Mouse (Mus musculus) CH12.LX (cell line): ENCODE data around the gene Bcl10. TPM values are rescaled to one million over a fixed set of nuclear protein-coding genes. Genes with fewer than 3 reads are reported as not detected.
A peak's percentile ranks its signal among the peaks of the same experiment; 100 is the strongest.

Experiments
- DNase-seq: peaks from one replicate; pipeline ENCODE4 v3.0.0-alpha.2; 2013; ENCODE audit errors: extremely low read depth
- H3K27ac ChIP-seq: 2 replicates; pipeline ENCODE4 v1.5.1; 2012; ENCODE audit warnings: low read depth, mild to moderate bottlenecking, control low read depth, moderate library complexity; ENCODE audit not compliant: insufficient read depth
- H3K27me3 ChIP-seq: replicated peaks from 2 replicates; pipeline ENCODE3; 2012; ENCODE audit warnings: inconsistent platforms
- H3K36me3 ChIP-seq, 2 experiments: replicated peaks in 1 of 2; 2 replicates each; pipeline versions ENCODE3 to v1.6.1; 2012; ENCODE audit warnings: inconsistent platforms in 1 of 2, low read length in 1 of 2, mild to moderate bottlenecking in 1 of 2, mixed read lengths in 1 of 2, moderate library complexity in 1 of 2; ENCODE audit not compliant: control insufficient read depth in 1 of 2, insufficient read depth in 1 of 2
- H3K4me1 ChIP-seq, 2 experiments: 2 replicates each; pipeline ENCODE4 v1.6.1; 2012; ENCODE audit warnings: inconsistent platforms in 1 of 2, moderate library complexity in 1 of 2; ENCODE audit not compliant: insufficient read depth in 2 of 2, control insufficient read depth in 1 of 2
- H3K4me2 ChIP-seq: 2 replicates; pipeline ENCODE4 v1.6.1; 2012; ENCODE audit warnings: low read depth, mild to moderate bottlenecking, control low read depth; ENCODE audit not compliant: poor library complexity, insufficient read depth, severe bottlenecking
- H3K4me3 ChIP-seq, 3 experiments: fragments of 150-350 bp in 1 of 3; sonication (generic) in 1 of 3; replicated peaks in 1 of 3; 2 replicates each; pipeline versions ENCODE3 to v1.5.1; 2011 to 2012; ENCODE audit warnings: low read depth in 2 of 3, low read length in 2 of 3, mild to moderate bottlenecking in 2 of 3, moderate library complexity in 2 of 3, control low read depth in 1 of 3, improper control_type of control experiment in 1 of 3, inconsistent platforms in 1 of 3, mixed read lengths in 1 of 3; ENCODE audit not compliant: poor library complexity in 1 of 3
- H3K79me2 ChIP-seq: replicated peaks from 2 replicates; pipeline ENCODE4 v1.6.1; 2012; ENCODE audit warnings: mild to moderate bottlenecking, moderate library complexity; ENCODE audit not compliant: control insufficient read depth, poor library complexity, insufficient read depth, severe bottlenecking; ENCODE audit errors: extremely low read depth
- H3K9ac ChIP-seq: 2 replicates; pipeline ENCODE4 v1.6.1; 2012; ENCODE audit warnings: low read depth, mild to moderate bottlenecking, control low read depth, moderate library complexity; ENCODE audit not compliant: insufficient read depth
- H3K9me3 ChIP-seq: replicated peaks from 2 replicates; pipeline ENCODE3; 2012; ENCODE audit warnings: low read length, inconsistent platforms, mixed read lengths
- BHLHE40 ChIP-seq: IDR thresholded peaks from 2 replicates; pipeline ENCODE4 v1.6.1; 2011; ENCODE audit warnings: mild to moderate bottlenecking, low read depth, low read length, improper control_type of control experiment
- CHD1 ChIP-seq: IDR thresholded peaks from 2 replicates; pipeline ENCODE4 v1.6.1; 2012; ENCODE audit warnings: low read depth, low read length, improper control_type of control experiment, inconsistent platforms
- E2F4 ChIP-seq: IDR thresholded peaks from 2 replicates; pipeline ENCODE4 v1.6.1; 2011; ENCODE audit warnings: low read depth, low read length, improper control_type of control experiment; ENCODE audit not compliant: insufficient replicate concordance
- ELF1 ChIP-seq: IDR thresholded peaks from 2 replicates; pipeline ENCODE4 v1.6.1; 2014; ENCODE audit warnings: low read depth, mild to moderate bottlenecking, inconsistent platforms, low read length, improper control_type of control experiment
- EP300 ChIP-seq: IDR thresholded peaks from 2 replicates; pipeline ENCODE4 v1.6.1; 2011; ENCODE audit warnings: low read length, improper control_type of control experiment
- ETS1 ChIP-seq: conservative IDR thresholded peaks from 2 replicates; pipeline ENCODE4 v1.6.1; 2012; ENCODE audit warnings: low read depth, mild to moderate bottlenecking, inconsistent platforms, low read length, improper control_type of control experiment, moderate library complexity
- GABPA ChIP-seq: IDR thresholded peaks from 2 replicates; pipeline ENCODE4 v1.6.1; 2012; ENCODE audit warnings: low read depth, low read length, improper control_type of control experiment, inconsistent platforms; ENCODE audit not compliant: insufficient replicate concordance
- IRF4 ChIP-seq: IDR thresholded peaks from 2 replicates; pipeline ENCODE4 v1.6.1; 2014; ENCODE audit warnings: low read depth, mild to moderate bottlenecking, inconsistent platforms, low read length, improper control_type of control experiment
- KAT2A ChIP-seq: IDR thresholded peaks from 2 replicates; pipeline ENCODE4 v1.6.1; 2012; ENCODE audit warnings: low read length, improper control_type of control experiment, inconsistent platforms; ENCODE audit not compliant: insufficient replicate concordance
- MXI1 ChIP-seq: IDR thresholded peaks from 2 replicates; pipeline ENCODE4 v1.6.1; 2011; ENCODE audit warnings: mild to moderate bottlenecking, low read depth, low read length, improper control_type of control experiment
- MYC ChIP-seq: IDR thresholded peaks from 2 replicates; pipeline ENCODE4 v1.6.1; 2011; ENCODE audit warnings: low read depth, mild to moderate bottlenecking, improper control_type of control experiment, low read length
- NELFE ChIP-seq: IDR thresholded peaks from 2 replicates; pipeline ENCODE4 v1.6.1; 2011; ENCODE audit warnings: low read depth, low read length, improper control_type of control experiment
- NRF1 ChIP-seq: IDR thresholded peaks from 2 replicates; pipeline ENCODE4 v1.6.1; 2014; ENCODE audit warnings: low read depth, mild to moderate bottlenecking, inconsistent platforms, low read length, improper control_type of control experiment, moderate library complexity
- POLR2A ChIP-seq: IDR thresholded peaks from 2 replicates; pipeline ENCODE4 v1.6.1; 2011; ENCODE audit warnings: low read depth, mild to moderate bottlenecking, improper control_type of control experiment, low read length
- RCOR1 ChIP-seq: conservative IDR thresholded peaks from 2 replicates; pipeline ENCODE4 v1.6.1; 2012; ENCODE audit warnings: low read depth, mild to moderate bottlenecking, inconsistent platforms, low read length, improper control_type of control experiment
- SMC3 ChIP-seq: IDR thresholded peaks from 2 replicates; pipeline ENCODE4 v1.6.1; 2011; ENCODE audit warnings: low read depth, low read length, improper control_type of control experiment
- USF1 ChIP-seq: IDR thresholded peaks from 2 replicates; pipeline ENCODE4 v1.6.1; 2014; ENCODE audit warnings: low read depth, mild to moderate bottlenecking, inconsistent platforms, low read length, improper control_type of control experiment
- ZMIZ1 ChIP-seq: IDR thresholded peaks from 2 replicates; pipeline ENCODE4 v1.6.1; 2012; ENCODE audit warnings: low read depth, mild to moderate bottlenecking, inconsistent platforms, low read length, improper control_type of control experiment
- ZNF384 ChIP-seq: IDR thresholded peaks from 2 replicates; pipeline ENCODE4 v1.6.1; 2012; ENCODE audit warnings: low read depth, low read length, improper control_type of control experiment, inconsistent platforms
- dilution Hi-C: fragments of 300-500 bp; cut with MboI; formaldehyde crosslinking; loops from 2 replicates; pipeline ENCODE4 v1.14.3; 2020; ENCODE audit warnings: low sequenced_read_pairs; ENCODE audit not compliant: extremely low pct_unique_long_range_greater_than_20kb, extremely low pct_ligation_motif_present
- in situ Hi-C: fragments of 300-500 bp; cut with MboI; formaldehyde crosslinking; loops from 3 replicates; pipeline ENCODE4 v1.14.3; 2019; ENCODE audit warnings: low sequenced_read_pairs, low pct_ligation_motif_present, low pct_unique_long_range_greater_than_20kb, mixed read lengths
- polyA plus RNA-seq: library from polyadenylated mRNA; unstranded; fragments of >175 nt; gene quantifications from 2 replicates; pipeline ENCODE4 v1.2.1, GENCODE M21; 2012; ENCODE audit warnings: low read depth; ENCODE audit not compliant: insufficient read length
- total RNA-seq, 2 experiments: library from RNA; depleted of rRNA; stranded (reverse); fragments of 300-350 nt in 1 of 2; fragments of >200 nt in 1 of 2; gene quantifications; 2 replicates each; pipeline ENCODE4 v1.2.3; 2012 to 2014

Gene Bcl10
- total and polyA plus RNA-seq, 3 experiments, result 73.6 to 177 (median 103) TPM

DNA sequence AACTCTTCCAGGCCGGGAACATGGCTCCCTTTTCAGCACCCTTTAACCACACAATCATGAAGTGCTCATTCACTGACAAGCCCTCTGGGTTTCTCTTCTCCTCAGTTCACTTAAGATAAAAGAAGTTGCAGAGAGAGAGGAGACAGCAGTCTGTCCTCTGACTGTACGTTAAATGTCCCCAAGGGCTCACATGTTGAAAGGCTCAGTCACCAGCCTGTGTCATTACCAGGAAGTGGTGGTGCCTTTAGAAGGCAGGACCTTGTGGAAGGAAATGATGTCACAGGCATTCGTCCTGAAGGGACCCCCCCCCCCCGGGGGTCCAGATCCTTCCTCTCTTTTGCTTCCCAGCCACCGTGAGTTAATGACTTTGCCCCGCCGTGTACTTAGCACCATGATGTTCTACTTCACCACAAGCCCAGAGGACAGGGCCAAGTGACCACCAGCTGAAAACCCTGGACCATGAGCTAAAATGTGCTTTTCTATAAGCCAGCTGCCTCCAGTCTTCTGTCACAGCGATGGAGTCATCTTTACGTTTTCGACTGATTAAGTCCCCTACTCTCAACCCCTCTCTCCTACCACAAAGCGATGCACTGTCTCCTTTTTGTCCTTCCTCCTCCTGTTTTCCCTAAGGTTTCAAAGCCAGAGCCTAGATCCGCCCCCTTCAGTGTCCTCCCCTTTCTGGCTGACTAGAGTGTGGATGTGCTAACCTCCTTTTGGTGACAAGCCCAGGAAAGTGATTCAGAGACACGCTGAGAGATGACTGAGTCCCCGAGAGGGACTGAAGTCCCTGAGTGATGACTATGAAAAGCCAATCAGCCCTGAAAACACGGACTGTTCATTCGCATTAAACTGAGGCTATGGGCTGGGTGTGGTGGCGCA, 28.9 kb downstream of the Bcl10 start:
- Histone ChIP-seq H3K9ac (no peak overlapping the region), H3K27ac (no peak overlapping the region), H3K9me3 (peaks cover under 1% of the 10 kb centered on the region), H3K36me3 (peaks cover 0 to 3% of the 10 kb centered on the region in 2 experiments), H3K4me2 (no peak overlapping the region), H3K27me3 (no peaks in the 10 kb centered on the region), H3K4me3 (no peak overlapping the region), H3K79me2 (no peaks in the 10 kb centered on the region), H3K4me1 (peaks cover 0 to 20% of the 10 kb centered on the region in 2 experiments; a peak in 2 of 4 replicates)
- in situ Hi-C loops, result no loop called here
- TF ChIP-seq BHLHE40 (peak; percentile 46), CHD1 (no peak), GABPA (no peak), ETS1 (0 out of 2 replicates have a peak, but pooled peaks have one; percentile 16), ELF1 (peak; percentile 64)
- dilution Hi-C loops, result no loop called here
- DNase-seq, result peak; percentile 65

DNA sequence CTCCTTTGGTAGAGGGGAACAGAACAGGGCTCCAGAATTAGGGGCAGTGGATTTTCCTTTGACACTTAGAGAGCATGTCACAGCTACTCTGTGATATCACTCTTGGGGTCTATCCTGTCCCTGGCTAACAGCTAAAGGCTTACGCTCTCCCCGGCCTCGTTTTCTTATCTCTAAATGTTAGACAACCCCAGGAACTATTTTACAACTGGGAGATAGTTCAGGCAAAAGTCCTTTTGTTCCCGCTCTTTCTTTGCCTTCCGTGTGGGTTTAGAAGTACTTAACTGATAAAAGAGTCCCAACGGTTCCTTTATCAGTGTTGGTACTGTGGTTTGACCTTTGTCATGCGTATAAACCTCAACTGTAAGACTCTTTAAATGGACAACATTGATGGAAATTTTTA, 30.3 kb downstream of the Bcl10 start:
- Histone ChIP-seq H3K79me2 (no peaks in the 10 kb centered on the region), H3K4me2 (no peak overlapping the region), H3K36me3 (no peaks in the 10 kb centered on the region), H3K4me3 (no peak overlapping the region), H3K27me3 (no peaks in the 10 kb centered on the region), H3K9ac (no peak overlapping the region)
- in situ Hi-C loops, result no loop called here
- TF ChIP-seq E2F4 (no peak), GABPA (no peak), ELF1 (no peak), MXI1 (no peak), RCOR1 (no peak), POLR2A (no peak), IRF4 (no peak), NRF1 (no peak), EP300 (no peak), ZMIZ1 (no peak), NELFE (no peak), ZNF384 (no peak), USF1 (no peak), MYC (no peak), SMC3 (no peak), KAT2A (no peak)
- TF ChIP-seq, all 38 proteins: peak for 0
- no peak for DNase-seq
- Histone ChIP-seq H3K27ac (no peak overlapping the region), H3K4me1 (peaks cover 0 to 18% of the 10 kb centered on the region in 2 experiments; a peak in 2 of 4 replicates), H3K9me3 (peaks cover 9% of the 10 kb centered on the region)
- dilution Hi-C loops, result no loop called here
